Mouse (Mus musculus) G1E (cell line): Measurements from ENCODE around the gene Prtg.

Experiments used
- CTCF ChIP-seq: IDR thresholded peaks from 2 replicates; pipeline ENCODE4 v1.5.1; 2012; ENCODE audit warnings: low read depth, low read length, inconsistent platforms, mixed read lengths
- GATA1 ChIP-seq: IDR thresholded peaks from 2 replicates; pipeline ENCODE4 v1.6.1; 2012; ENCODE audit warnings: borderline replicate concordance, low read length, inconsistent platforms, mixed read lengths
- TAL1 ChIP-seq: conservative IDR thresholded peaks from 2 replicates; pipeline ENCODE4 v1.6.1; 2012; ENCODE audit warnings: low read depth, low read length, inconsistent platforms, mixed read lengths

GRCm38 (mm10) chr9:72825511-72825910 is 18.8 kb downstream of the Prtg start:
- no peak for TF ChIP-seq CTCF
- no peak for TF ChIP-seq TAL1
- no peak for TF ChIP-seq GATA1
